Mouse (Mus musculus) cerebellum, postnatal 10 days (tissue): ENCODE measurements around the gene D6Ertd527e.

ENCODE experiments used
- DNase-seq, 2 experiments: peaks; one replicate each; pipeline ENCODE4 v3.0.0; 2021; ENCODE audit warnings: mixed read lengths in 2 of 2

The D6Ertd527e gene

GRCm38 (mm10) chr6:87153231-87153580 is 48.7 kb downstream of the D6Ertd527e start:
- no peak for DNase-seq

GRCm38 (mm10) chr6:87153836-87154235 is 49.3 kb downstream of the D6Ertd527e start:
- DNase-seq, result no peak

GRCm38 (mm10) chr6:87158062-87158623 is 53.6 kb downstream of the D6Ertd527e start:
- peak; percentile 37 to 40 for DNase-seq

GRCm38 (mm10) chr6:87160196-87160595 is 55.6 kb downstream of the D6Ertd527e start:
- DNase-seq, result no peak

- peak; percentile 43 to 50 for DNase-seq
Observed at GRCm38 (mm10) chr6:87161391-87162263, 57.1 kb downstream of the D6Ertd527e start.
